9 mouse cellular contexts compared by ENCODE assay signal in genomic region chr5:104073602-104074001, GRCm38 (mm10). TPM values are rescaled to one million over a fixed set of nuclear protein-coding genes. Genes with fewer than 3 reads are reported as not detected.
DNase-seq lines count a peak whose midpoint lies in the region; ATAC-seq and TF ChIP-seq lines count a peak whose summit lies in the region.
"Had no signal": no experiment of that assay in that cellular context is flagged by ENCODE, and none has a peak within 500 bp of the region (broad histone marks: within the 10 kb centered on the region; RNA-seq: fewer than 3 reads in every experiment).

No protein-coding gene starts in this region.

- no peak overlapping the region for H3K27ac ChIP-seq in kidney, postnatal 0 days
- no peak overlapping the region for H3K27ac ChIP-seq in forebrain, embryonic 12.5 days
- H3K27ac ChIP-seq in hindbrain, embryonic 16.5 days (ENCODE audit: low read depth, low read length) = no peak overlapping the region
- H3K27ac ChIP-seq in midbrain, postnatal 0 days (ENCODE audit: low read depth, low read length) = no peak overlapping the region

- no peak for DNase-seq in kidney, postnatal 0 days (ENCODE audit: low spot score)
- DNase-seq in kidney, postnatal 4 days = no peak
- DNase-seq in midbrain, postnatal 0 days (ENCODE audit: low spot score) = no peak
- no peak for DNase-seq in thymus, adult 18-20 months
- no peak for DNase-seq in right cerebral cortex, postnatal 25 days
- DNase-seq: lung, postnatal 36 days had no signal

- H3K27me3 ChIP-seq in kidney, postnatal 0 days (ENCODE audit: insufficient read depth, low read length) = no peaks in the 10 kb centered on the region
- H3K27me3 ChIP-seq in forebrain, embryonic 12.5 days = peaks cover 2% of the 10 kb centered on the region; the same call in 1 of the 2 replicates
- H3K27me3 ChIP-seq in hindbrain, embryonic 16.5 days (replicated peaks; ENCODE audit: control insufficient read depth, insufficient read depth, low read length) = no peaks in the 10 kb centered on the region
- H3K27me3 ChIP-seq in midbrain, postnatal 0 days (ENCODE audit: insufficient read depth, low read length) = no peaks in the 10 kb centered on the region

- H3K9ac ChIP-seq in kidney, postnatal 0 days (ENCODE audit: low read depth, low read length) = no peak overlapping the region
- H3K9ac ChIP-seq in forebrain, embryonic 12.5 days = no peak overlapping the region
- no peak overlapping the region for H3K9ac ChIP-seq in hindbrain, embryonic 16.5 days (ENCODE audit: low read depth, low read length)
- no peak overlapping the region for H3K9ac ChIP-seq in midbrain, postnatal 0 days (replicated peaks; ENCODE audit: low read length, poor library complexity, severe bottlenecking)

- no peak overlapping the region for H3K4me3 ChIP-seq in kidney, postnatal 0 days (replicated peaks; ENCODE audit: low read depth, low read length)
- no peak overlapping the region for H3K4me3 ChIP-seq in forebrain, embryonic 12.5 days (replicated peaks)
- no peak overlapping the region for H3K4me3 ChIP-seq in hindbrain, embryonic 16.5 days (ENCODE audit: low read length)
- no peak overlapping the region for H3K4me3 ChIP-seq in midbrain, postnatal 0 days (ENCODE audit: low read depth, low read length)

- H3K9me3 ChIP-seq in kidney, postnatal 0 days (replicated peaks; ENCODE audit: low read length) = no peaks in the 10 kb centered on the region
- H3K9me3 ChIP-seq in forebrain, embryonic 12.5 days = no peaks in the 10 kb centered on the region
- no peaks in the 10 kb centered on the region for H3K9me3 ChIP-seq in hindbrain, embryonic 16.5 days (ENCODE audit: control insufficient read depth, low read length)
- H3K9me3 ChIP-seq in midbrain, postnatal 0 days (ENCODE audit: low read length) = no peaks in the 10 kb centered on the region

- 80% methylated on average over 5 of the region's 5 CpGs for WGBS in kidney, postnatal 0 days
- WGBS in forebrain, embryonic 12.5 days = 75% methylated on average over 5 of the region's 5 CpGs
- 77% methylated on average over 5 of the region's 5 CpGs for WGBS in hindbrain, embryonic 16.5 days
- 82% methylated on average over 5 of the region's 5 CpGs for WGBS in midbrain, postnatal 0 days

- 0 out of 2 replicates have a peak, but pooled peaks cover 3% of the 10 kb centered on the region for H3K4me1 ChIP-seq in kidney, postnatal 0 days (replicated peaks; ENCODE audit: insufficient read depth, low read length)
- H3K4me1 ChIP-seq in forebrain, embryonic 12.5 days = peaks cover 16% of the 10 kb centered on the region
- H3K4me1 ChIP-seq in hindbrain, embryonic 16.5 days (ENCODE audit: control insufficient read depth, insufficient read depth, low read depth, low read length) = no peaks in the 10 kb centered on the region; the same call in 1 of the 2 replicates
- H3K4me1 ChIP-seq in midbrain, postnatal 0 days (ENCODE audit: insufficient read depth, low read length) = no peaks in the 10 kb centered on the region; the same call in 1 of the 2 replicates

- no peak overlapping the region for H3K4me2 ChIP-seq in kidney, postnatal 0 days (ENCODE audit: low read length)
- H3K4me2 ChIP-seq in forebrain, embryonic 12.5 days = no peak overlapping the region
- no peak overlapping the region for H3K4me2 ChIP-seq in hindbrain, embryonic 16.5 days (ENCODE audit: low read length)
- no peak overlapping the region for H3K4me2 ChIP-seq in midbrain, postnatal 0 days (ENCODE audit: low read depth, low read length, poor library complexity, severe bottlenecking)

- no peak for TF ChIP-seq CTCF in kidney, postnatal 0 days (IDR thresholded peaks at IDR 0.05; ENCODE audit: low read depth)
- no peak for TF ChIP-seq CTCF in midbrain, postnatal 0 days (IDR thresholded peaks at IDR 0.05)

- peak; percentile 91 for ATAC-seq in kidney, postnatal 0 days (replicated peaks; ENCODE audit: low FRiP score, low read depth)
- peak; percentile 92 for ATAC-seq in forebrain, embryonic 12.5 days (ENCODE audit: low FRiP score)
- ATAC-seq in hindbrain, embryonic 16.5 days = peak; percentile 71
- peak; percentile 88 for ATAC-seq in midbrain, postnatal 0 days (ENCODE audit: low FRiP score)

- H3K36me3 ChIP-seq in kidney, postnatal 0 days (ENCODE audit: insufficient read depth, low read length) = no peaks in the 10 kb centered on the region
- H3K36me3 ChIP-seq in forebrain, embryonic 12.5 days (replicated peaks) = no peaks in the 10 kb centered on the region
- H3K36me3 ChIP-seq in hindbrain, embryonic 16.5 days (ENCODE audit: control insufficient read depth, insufficient read depth, low read length) = no peaks in the 10 kb centered on the region
- no peaks in the 10 kb centered on the region for H3K36me3 ChIP-seq in midbrain, postnatal 0 days (ENCODE audit: insufficient read depth, low read length)

RNA-seq across cellular contexts. Expression of gene Gm17660, which starts 3.8 kb away (rescaled TPM):
- polyA plus RNA-seq in kidney, postnatal 0 days (2015; fragmentation: Nextera tagmentation; extraction: Ambion mirVana) = not detected in 2 replicates
- polyA plus RNA-seq in forebrain, embryonic 12.5 days (2016; fragmentation: Nextera tagmentation; extraction: Ambion mirVana) = not detected in 2 replicates
- polyA plus RNA-seq in hindbrain, embryonic 16.5 days (2015; fragmentation: Nextera tagmentation; extraction: Ambion mirVana) = 0.44 TPM in 1 of 2 replicates, not detected in the other
- not detected in 2 replicates for total RNA-seq in midbrain, postnatal 0 days (2014; rRNA removed)
- 0.83 and 1.1 TPM in 2 replicates for polyA plus RNA-seq in midbrain, postnatal 0 days (2015; fragmentation: Nextera tagmentation; extraction: Ambion mirVana)
- polyA plus RNA-seq: kidney, adult 2 months had no signal

RNA-seq across cellular contexts. Expression of gene Nudt9, which starts 27.5 kb away (rescaled TPM):
- polyA plus RNA-seq in kidney, postnatal 0 days (2015; fragmentation: Nextera tagmentation; extraction: Ambion mirVana) = 63.1 and 65.1 TPM in 2 replicates
- 55.8 and 58.8 TPM in 2 replicates for polyA plus RNA-seq in forebrain, embryonic 12.5 days (2016; fragmentation: Nextera tagmentation; extraction: Ambion mirVana)
- polyA plus RNA-seq in hindbrain, embryonic 16.5 days (2015; fragmentation: Nextera tagmentation; extraction: Ambion mirVana) = 68.4 and 71.7 TPM in 2 replicates
- total RNA-seq in midbrain, postnatal 0 days (2014; rRNA removed) = 48.8 and 48.9 TPM in 2 replicates
- polyA plus RNA-seq in midbrain, postnatal 0 days (2015; fragmentation: Nextera tagmentation; extraction: Ambion mirVana) = 70.4 and 72.5 TPM in 2 replicates

RNA-seq across cellular contexts. Expression of gene Sparcl1, which starts 39.9 kb away (rescaled TPM):
- 67.2 and 77.5 TPM in 2 replicates for polyA plus RNA-seq in kidney, postnatal 0 days (2015; fragmentation: Nextera tagmentation; extraction: Ambion mirVana)
- polyA plus RNA-seq in forebrain, embryonic 12.5 days (2016; fragmentation: Nextera tagmentation; extraction: Ambion mirVana) = 26.5 and 27.5 TPM in 2 replicates
- polyA plus RNA-seq in hindbrain, embryonic 16.5 days (2015; fragmentation: Nextera tagmentation; extraction: Ambion mirVana) = 481 and 585 TPM in 2 replicates
- total RNA-seq in midbrain, postnatal 0 days (2014; rRNA removed) = 438 and 529 TPM in 2 replicates
- 358 and 444 TPM in 2 replicates for polyA plus RNA-seq in midbrain, postnatal 0 days (2015; fragmentation: Nextera tagmentation; extraction: Ambion mirVana)

RNA-seq across cellular contexts. Expression of gene Hsd17b11, which starts 51.9 kb away (rescaled TPM):
- 12.3 and 12.4 TPM in 2 replicates for polyA plus RNA-seq in kidney, postnatal 0 days (2015; fragmentation: Nextera tagmentation; extraction: Ambion mirVana)
- 1.5 and 1.7 TPM in 2 replicates for polyA plus RNA-seq in forebrain, embryonic 12.5 days (2016; fragmentation: Nextera tagmentation; extraction: Ambion mirVana)
- polyA plus RNA-seq in hindbrain, embryonic 16.5 days (2015; fragmentation: Nextera tagmentation; extraction: Ambion mirVana) = 2.9 and 3.1 TPM in 2 replicates
- total RNA-seq in midbrain, postnatal 0 days (2014; rRNA removed) = 16.3 and 16.4 TPM in 2 replicates
- 3.6 and 4.7 TPM in 2 replicates for polyA plus RNA-seq in midbrain, postnatal 0 days (2015; fragmentation: Nextera tagmentation; extraction: Ambion mirVana)
